Mouse (Mus musculus): Measurements from ENCODE around the gene Trim80. TPM values are rescaled to one million over a fixed set of nuclear protein-coding genes. Genes with fewer than 3 reads are reported as not detected.
"Not testable (repeated sequence)": the region's sequence is repeated elsewhere in the genome, so short reads cannot be mapped to it uniquely, and the experiment has no call there.

Gene Trim80
- total RNA-seq, 2 experiments from 2014 or later: not detected

DNA sequence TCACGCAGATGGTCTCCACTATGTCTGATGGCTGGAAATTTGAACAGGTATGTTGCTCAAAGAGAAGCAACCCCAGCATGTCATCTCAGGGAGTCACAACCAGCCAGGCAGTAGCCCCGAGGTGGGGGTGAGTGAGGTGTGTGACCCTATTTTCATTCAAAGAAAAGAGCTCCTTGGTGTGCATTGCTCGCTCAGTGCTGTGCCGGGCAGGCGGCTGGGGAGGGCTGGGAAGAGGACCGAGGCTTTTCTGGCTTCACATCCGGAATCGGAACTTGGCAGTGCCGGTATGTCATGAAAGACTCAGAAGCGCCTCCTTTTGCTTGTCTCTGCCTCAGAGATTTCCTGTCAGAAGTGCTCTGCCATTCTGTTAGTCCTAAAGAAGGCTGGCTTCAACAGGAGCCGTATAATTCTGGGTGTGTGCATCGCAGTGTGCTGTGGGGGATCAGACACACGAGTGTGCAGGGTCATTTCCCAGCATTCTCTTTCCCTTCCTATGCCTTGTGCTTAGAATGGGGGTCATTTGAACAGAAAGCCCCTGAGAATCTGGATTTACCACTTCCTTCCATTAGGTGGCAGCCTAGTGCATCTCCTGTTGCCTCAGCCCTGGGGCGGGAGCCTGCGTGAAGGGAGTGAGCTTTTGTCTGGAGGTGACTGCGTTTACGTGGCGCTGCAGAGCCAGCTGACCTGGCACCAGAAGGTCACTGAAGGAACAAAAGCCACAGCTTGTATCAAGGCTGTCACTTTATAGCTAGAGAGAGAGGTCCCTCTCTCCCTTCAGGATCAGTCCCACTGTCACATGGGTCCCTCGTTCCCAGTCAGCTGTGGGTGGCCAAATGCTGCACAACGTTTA is 12.6 kb upstream of the Trim80 start:
- DNase-seq (ENCODE audit: low spot score in 2 of 2): peak in 1 of 2 experiments; percentile 63

DNA sequence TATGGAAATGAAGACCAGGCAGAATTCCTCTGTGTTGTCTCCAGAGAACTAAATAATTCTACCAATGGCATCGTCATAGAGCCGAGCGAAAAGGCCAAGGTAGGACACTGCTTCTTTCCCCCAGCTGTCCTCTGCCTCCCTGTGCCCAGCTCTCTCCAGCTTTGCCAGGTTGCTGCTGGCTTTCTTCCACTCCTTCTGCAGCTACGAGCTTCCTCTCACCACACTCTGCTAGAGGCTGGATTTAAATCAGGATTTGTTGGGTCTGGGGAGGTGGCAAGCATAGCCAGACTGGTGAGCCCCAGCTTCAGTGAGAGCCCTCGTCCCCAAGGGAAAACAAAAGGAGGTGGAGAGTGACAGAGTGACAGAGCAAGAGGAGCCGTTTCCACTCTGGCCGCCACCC is 11.0 kb upstream of the Trim80 start:
- DNase-seq (ENCODE audit: low spot score in 2 of 2): no peak

DNA sequence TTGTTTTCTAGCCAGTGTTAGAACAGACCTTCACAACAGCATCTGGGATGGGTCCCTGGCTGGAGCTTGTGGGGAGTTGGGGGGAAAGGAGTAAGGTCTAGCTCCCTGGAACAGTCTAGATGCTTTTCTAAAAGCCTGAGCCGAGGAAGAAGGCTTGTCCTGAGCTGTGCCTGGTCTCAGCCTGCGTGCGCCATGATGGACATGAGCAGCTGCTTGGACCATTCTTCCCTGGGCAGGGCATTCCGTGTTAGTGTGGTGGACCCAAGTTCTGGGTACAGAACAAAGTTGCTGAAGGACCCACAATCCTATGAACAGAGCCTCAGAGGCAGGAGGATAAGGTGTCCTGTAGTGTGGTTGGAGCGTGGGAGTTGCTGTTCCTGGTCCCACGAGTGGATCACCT is 9.8 kb upstream of the Trim80 start:
- DNase-seq (ENCODE audit: low spot score in 2 of 2): no peak

DNA sequence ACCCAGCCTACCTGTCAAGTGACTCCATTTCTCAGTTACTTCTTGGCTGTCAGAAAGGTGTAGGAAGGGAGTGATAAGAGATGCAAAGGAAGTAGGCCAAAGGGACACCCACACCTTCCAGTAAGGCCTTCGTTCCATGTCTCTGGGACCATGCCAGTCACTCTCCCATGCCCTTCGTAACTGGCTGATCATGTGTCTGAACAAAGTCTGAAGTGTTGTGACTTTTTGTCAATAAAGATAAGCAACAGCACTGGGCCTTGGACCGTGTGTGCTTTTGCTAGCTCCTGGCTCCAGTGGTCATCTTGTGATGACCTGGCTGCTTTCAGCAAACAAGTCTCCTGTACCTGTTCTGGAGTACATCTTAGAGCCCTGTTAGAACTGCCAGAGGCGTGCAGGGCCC is 7.5 kb upstream of the Trim80 start:
- DNase-seq (ENCODE audit: low spot score in 2 of 2): no peak

DNA sequence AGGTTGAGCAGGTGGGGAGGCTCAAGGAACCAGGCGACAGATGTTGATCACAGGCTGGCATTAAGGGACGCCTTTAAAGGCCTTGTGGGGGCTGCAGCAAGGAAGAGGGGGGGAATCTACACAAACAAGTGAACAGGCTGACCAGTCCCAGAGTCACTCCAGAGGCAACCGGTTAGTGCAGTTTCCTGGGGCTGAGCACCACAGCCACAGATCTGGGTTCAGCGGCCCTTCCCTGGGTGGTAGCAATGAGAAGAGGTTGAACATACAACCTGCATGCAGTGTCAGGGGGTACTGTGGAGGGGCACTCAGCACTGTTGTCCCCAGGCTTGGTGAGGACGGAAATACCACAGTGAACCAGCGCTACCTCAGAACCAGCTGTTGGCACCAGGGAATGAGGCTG is 7.0 kb upstream of the Trim80 start:
- DNase-seq (ENCODE audit: low spot score in 2 of 2): no peak

DNA sequence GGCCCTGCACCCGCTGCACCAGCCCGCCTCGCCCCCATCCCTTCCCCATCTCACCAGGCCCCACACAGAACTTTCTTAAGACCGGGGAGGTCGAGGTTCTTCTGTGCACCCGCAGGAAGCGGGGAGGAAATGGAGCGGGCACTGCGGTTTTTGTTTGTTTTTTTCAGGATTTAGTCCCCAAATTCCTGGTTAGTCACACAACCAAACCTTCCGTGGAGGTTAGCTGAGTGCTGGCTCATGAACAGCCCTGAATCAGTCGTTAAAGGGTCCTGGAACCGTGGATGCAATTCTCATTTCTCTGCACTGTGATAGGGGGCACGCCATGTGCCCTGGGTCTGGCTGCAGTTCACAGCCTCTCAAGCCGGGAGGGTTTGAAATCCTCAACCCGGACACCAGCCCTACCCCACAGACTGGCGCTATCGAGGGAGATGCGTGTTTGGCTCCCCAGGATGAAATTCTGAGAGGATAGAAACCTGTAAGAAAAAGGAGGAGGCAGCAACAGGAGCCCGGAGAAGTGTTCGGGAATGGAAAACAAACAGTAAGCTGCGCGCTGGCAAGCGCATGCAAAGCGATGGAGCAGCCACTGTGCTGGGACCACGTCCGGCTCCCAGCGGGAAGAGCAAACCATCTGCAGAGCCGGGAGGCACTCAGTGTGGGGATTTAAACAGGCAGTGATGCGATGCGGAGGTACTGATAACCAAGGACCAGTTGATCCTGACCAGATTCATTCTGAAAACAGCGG is 4.6 kb upstream of the Trim80 start:
- no peak for DNase-seq (ENCODE audit: low spot score in 2 of 2)

DNA sequence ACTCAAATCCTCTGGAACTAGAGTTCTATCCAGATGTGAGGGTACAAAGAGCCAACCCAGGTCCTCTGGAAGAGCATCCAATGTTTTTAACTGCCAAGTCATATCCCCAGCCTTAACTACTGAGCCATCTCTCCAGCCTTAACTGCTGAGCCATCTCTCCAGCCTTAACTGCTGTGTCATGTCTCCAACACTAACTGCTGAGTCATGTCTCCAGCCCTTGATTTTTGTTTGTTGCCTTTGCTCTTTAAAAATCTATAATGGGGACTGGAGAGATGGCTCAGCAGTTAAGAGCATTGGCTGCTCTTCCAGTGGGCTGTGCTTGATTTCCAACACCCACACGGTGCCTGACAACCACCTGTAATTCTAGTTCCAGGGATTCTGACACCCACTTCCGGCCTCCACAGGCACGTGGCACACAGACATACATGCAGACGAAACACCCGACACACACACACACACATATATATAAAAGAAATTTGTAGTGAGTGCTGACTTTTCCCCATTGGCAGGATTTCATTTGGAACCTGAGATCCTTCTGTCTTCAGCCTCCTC is 2.7 kb upstream of the Trim80 start:
- DNase-seq (ENCODE audit: low spot score in 2 of 2): no peak

DNA sequence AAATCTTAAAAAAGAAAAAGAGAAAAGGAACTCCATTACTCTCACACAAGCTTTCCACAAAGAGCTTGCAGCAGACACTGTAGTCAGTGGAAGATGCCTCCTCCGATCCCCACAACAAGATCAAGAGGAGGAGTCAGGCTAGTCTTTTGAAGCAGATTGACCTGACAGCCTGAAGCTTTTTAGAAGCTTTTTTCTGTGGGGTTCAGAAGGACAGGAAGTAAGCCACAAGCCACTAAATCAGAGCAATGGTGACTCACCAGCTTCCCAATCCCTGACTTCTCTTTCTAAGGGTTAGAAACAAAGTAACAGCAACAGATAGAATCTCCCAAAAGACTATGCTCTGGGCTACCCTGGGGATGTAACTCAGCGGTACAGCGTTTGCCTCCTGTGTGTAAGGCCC is 1.0 kb upstream of the Trim80 start:
- no peak for DNase-seq (ENCODE audit: low spot score in 2 of 2)

DNA sequence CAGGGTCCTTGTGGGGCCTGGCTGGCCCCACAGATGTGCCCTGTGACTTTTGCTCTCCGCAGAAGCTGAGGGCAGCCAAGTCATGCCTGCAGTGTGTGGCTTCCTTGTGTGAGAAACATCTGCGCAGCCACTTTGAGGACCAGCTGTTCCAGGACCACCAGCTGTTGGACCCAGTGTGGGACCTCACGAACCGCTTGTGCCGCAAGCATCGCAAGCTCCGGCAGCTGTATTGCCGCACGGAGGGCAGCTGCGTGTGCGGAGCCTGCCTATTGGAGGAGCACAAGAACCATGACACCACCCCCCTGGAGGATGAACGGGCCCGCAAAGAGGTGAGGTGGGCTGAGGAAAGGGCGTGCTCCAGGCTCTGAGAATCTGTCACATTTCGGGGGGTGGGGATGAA is 1.1 kb downstream of the Trim80 start:
- no peak for DNase-seq (ENCODE audit: low spot score in 2 of 2)

- DNase-seq (ENCODE audit: low spot score in 2 of 2): no peak
These were observed 6.6 kb downstream of the Trim80 start for GRCm38 (mm10) chr11:115446906-115447305.

GRCm38 (mm10) chr11:115447321-115447885 is 7.1 kb downstream of the Trim80 start:
- no peak for DNase-seq (ENCODE audit: low spot score in 2 of 2)

GRCm38 (mm10) chr11:115448075-115448474 is 7.7 kb downstream of the Trim80 start:
- no peak for DNase-seq (ENCODE audit: low spot score in 2 of 2)

DNA sequence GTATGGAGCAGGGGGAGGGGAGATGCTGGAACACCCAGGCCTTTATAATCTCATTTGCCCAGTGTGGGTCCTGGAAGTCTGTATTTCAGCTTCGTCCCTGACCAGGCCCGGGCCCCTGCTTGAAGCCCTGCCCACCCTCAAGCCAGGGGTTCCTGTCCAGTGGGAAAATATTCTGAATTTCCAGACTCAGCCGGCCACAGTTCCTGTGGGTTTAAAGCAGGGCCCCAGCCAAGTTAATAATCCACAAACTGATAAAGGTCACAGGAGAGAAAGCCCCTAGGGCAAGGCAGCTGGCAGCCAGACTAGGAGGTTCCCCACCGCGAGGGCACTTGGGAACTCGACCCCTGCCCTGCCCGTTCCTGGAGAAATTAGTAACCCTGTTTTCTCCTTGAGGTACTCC is 8.7 kb downstream of the Trim80 start:
- no peak for DNase-seq (ENCODE audit: low spot score in 2 of 2)

GRCm38 (mm10) chr11:115450176-115450575 is 9.8 kb downstream of the Trim80 start:
- no peak for DNase-seq (ENCODE audit: low spot score in 2 of 2)

DNA sequence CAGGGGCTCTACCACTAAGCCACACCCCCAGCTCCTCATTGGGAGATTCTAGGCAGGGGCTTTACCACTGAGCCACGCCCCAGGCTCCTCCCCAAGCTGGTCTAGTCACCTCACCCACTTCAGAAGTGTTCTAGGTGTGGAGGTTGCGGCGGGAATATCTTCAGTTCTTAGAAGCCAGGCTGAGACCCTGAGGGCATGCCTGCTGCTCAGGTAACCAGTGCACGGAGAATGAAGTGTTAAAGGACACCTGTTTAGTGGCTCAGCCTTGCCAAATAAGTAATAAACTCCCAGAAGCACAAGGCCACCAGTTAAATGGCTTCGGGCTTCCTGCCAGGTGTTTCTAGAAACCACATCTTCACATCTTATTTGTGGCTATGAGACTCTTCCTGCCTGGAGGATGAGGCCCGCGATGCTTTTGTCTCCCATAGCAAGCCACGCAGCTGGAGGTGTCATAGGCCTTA is 11.5 kb downstream of the Trim80 start:
- no peak for DNase-seq (ENCODE audit: low spot score in 2 of 2)

GRCm38 (mm10) chr11:115452281-115452860 is 12.0 kb downstream of the Trim80 start:
- DNase-seq (ENCODE audit: low spot score in 2 of 2): no peak

DNA sequence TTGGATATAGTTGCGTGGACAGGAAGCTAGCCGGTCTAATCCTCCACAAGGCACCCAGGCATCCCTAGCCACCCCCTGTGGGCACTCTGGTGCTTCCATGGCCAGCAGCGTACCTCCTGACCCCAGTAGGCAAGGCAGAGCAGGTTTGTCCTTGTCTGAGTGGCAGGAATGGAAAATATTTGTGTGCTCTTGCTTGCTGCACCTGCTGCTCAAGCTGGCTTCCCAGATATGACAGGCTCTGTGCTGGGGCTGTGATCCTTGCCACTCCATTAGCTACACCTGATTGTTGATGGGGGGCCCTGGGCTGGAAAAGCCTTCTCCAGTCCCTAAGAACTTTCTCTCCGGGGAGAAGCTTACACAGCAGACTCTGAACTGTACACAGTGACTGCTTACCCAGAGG is 13.0 kb downstream of the Trim80 start:
- DNase-seq (ENCODE audit: low spot score in 2 of 2): no peak

GRCm38 (mm10) chr11:115454822-115455221 is 14.5 kb downstream of the Trim80 start:
- DNase-seq (ENCODE audit: low spot score in 2 of 2): not testable (repeated sequence)

- no peak for DNase-seq (ENCODE audit: low spot score in 2 of 2)
These were observed 15.3 kb downstream of the Trim80 start for GRCm38 (mm10) chr11:115455619-115456018.

GRCm38 (mm10) chr11:115456182-115456581 is 15.8 kb downstream of the Trim80 start:
- no peak for DNase-seq (ENCODE audit: low spot score in 2 of 2)

GRCm38 (mm10) chr11:115457405-115457804 is 17.1 kb downstream of the Trim80 start:
- no peak for DNase-seq (ENCODE audit: low spot score in 2 of 2)
